Mouse (Mus musculus) spleen, postnatal 14 days (tissue): ENCODE results near the gene A930017K11Rik.

Experiments used
- DNase-seq, 2 experiments: peaks; one replicate each; pipeline ENCODE4 v3.0.0; 2021 to 2022; ENCODE audit warnings: low spot score in 2 of 2

The A930017K11Rik gene

GRCm38 (mm10) chr17:25959630-25960467 lies 7.5 kb upstream of the A930017K11Rik start:
- no peak for DNase-seq

GRCm38 (mm10) chr17:25958771-25959494 lies 6.6 kb upstream of the A930017K11Rik start:
- DNase-seq, result no peak

GRCm38 (mm10) chr17:25957586-25958051 lies 5.3 kb upstream of the A930017K11Rik start:
- no peak for DNase-seq

GRCm38 (mm10) chr17:25956631-25957030 lies 4.3 kb upstream of the A930017K11Rik start:
- no peak for DNase-seq

- DNase-seq, result no peak
Measured at GRCm38 (mm10) chr17:25956201-25956600, 3.8 kb upstream of the A930017K11Rik start.

- DNase-seq, result no peak
Measured at GRCm38 (mm10) chr17:25955736-25956135, 3.4 kb upstream of the A930017K11Rik start.

- no peak for DNase-seq
Measured at GRCm38 (mm10) chr17:25954671-25955070, 2.3 kb upstream of the A930017K11Rik start.

- no peak for DNase-seq
Measured at GRCm38 (mm10) chr17:25953161-25953560, 796 bp upstream of the A930017K11Rik start.

- no peak for DNase-seq
Measured at GRCm38 (mm10) chr17:25951225-25951802, 1.1 kb downstream of the A930017K11Rik start.

- DNase-seq, result no peak
Measured at GRCm38 (mm10) chr17:25950706-25951105, 1.7 kb downstream of the A930017K11Rik start.

GRCm38 (mm10) chr17:25949981-25950380 lies 2.4 kb downstream of the A930017K11Rik start:
- DNase-seq, result no peak

- no peak for DNase-seq
Measured at GRCm38 (mm10) chr17:25948051-25948450, 4.3 kb downstream of the A930017K11Rik start.

- DNase-seq, result no peak
Measured at GRCm38 (mm10) chr17:25947576-25947975, 4.8 kb downstream of the A930017K11Rik start.

- no peak for DNase-seq
Measured at GRCm38 (mm10) chr17:25946891-25947290, 5.5 kb downstream of the A930017K11Rik start.

GRCm38 (mm10) chr17:25946349-25946748 lies 6.0 kb downstream of the A930017K11Rik start:
- DNase-seq, result no peak

- no peak for DNase-seq
Measured at GRCm38 (mm10) chr17:25945517-25946155, 6.7 kb downstream of the A930017K11Rik start.

GRCm38 (mm10) chr17:25944366-25945163 lies 7.8 kb downstream of the A930017K11Rik start, which contains the start of the genes Pigq and Nhlrc4:
TSS of gene Pigq (minus strand) at chr17:25944936.
TSS of gene Nhlrc4 (minus strand) at chr17:25944961.
- no peak for DNase-seq

- DNase-seq, result no peak
Measured at GRCm38 (mm10) chr17:25943769-25944168, 8.6 kb downstream of the A930017K11Rik start.

- no peak for DNase-seq
Measured at GRCm38 (mm10) chr17:25943221-25943620, 9.1 kb downstream of the A930017K11Rik start.

GRCm38 (mm10) chr17:25942597-25943151 lies 9.7 kb downstream of the A930017K11Rik start:
- DNase-seq, result peak; percentile 72 to 75
